Mouse (Mus musculus): ENCODE data around the gene Rnd2. TPM values are rescaled to one million over a fixed set of nuclear protein-coding genes. Genes with fewer than 3 reads are reported as not detected.

Rnd2 gene
- polyA plus RNA-seq, 1 experiment = 3.2 TPM

GRCm38 (mm10) chr11:101477194-101477551, 12.4 kb downstream of the Rnd2 start:
- no peak for DNase-seq (ENCODE audit: low read depth in 1 of 2, low spot score in 2 of 2)
- H3K27me3 ChIP-seq (ENCODE audit: control insufficient read depth, insufficient read depth, low read length) = no peaks in the 10 kb centered on the region
- H3K27ac ChIP-seq (ENCODE audit: insufficient read depth, low read length) = no peak overlapping the region
- TF ChIP-seq POLR2A (IDR thresholded peaks at IDR 0.05; ENCODE audit: low read depth, low read length) (no peak), CTCF (IDR thresholded peaks at IDR 0.05; ENCODE audit: extremely low read depth, insufficient read depth, insufficient read length, insufficient replicate concordance) (no peak)
- WGBS = 61% methylated on average over 4 of the region's 4 CpGs
- H3K4me1 ChIP-seq (ENCODE audit: control insufficient read depth, insufficient read depth, insufficient read length) = no peaks in the 10 kb centered on the region
- H3K4me3 ChIP-seq (ENCODE audit: extremely low read depth, insufficient read depth, insufficient read length) = no peak overlapping the region
- no peaks in the 10 kb centered on the region for H3K36me3 ChIP-seq (ENCODE audit: control insufficient read depth, insufficient read depth, low read length)

GRCm38 (mm10) chr11:101477552-101478211, 12.9 kb downstream of the Rnd2 start:
- no peak for DNase-seq (ENCODE audit: low read depth in 1 of 2, low spot score in 2 of 2)
- Histone ChIP-seq H3K36me3 (ENCODE audit: control insufficient read depth, insufficient read depth, low read length) (no peaks in the 10 kb centered on the region), H3K4me1 (ENCODE audit: control insufficient read depth, insufficient read depth, insufficient read length) (no peaks in the 10 kb centered on the region), H3K27me3 (ENCODE audit: control insufficient read depth, insufficient read depth, low read length) (no peaks in the 10 kb centered on the region), H3K27ac (ENCODE audit: insufficient read depth, low read length) (no peak overlapping the region), H3K4me3 (ENCODE audit: extremely low read depth, insufficient read depth, insufficient read length) (no peak overlapping the region)
- 85% methylated on average over 10 of the region's 10 CpGs for WGBS
- TF ChIP-seq POLR2A (IDR thresholded peaks at IDR 0.05; ENCODE audit: low read depth, low read length) (no peak), CTCF (IDR thresholded peaks at IDR 0.05; ENCODE audit: extremely low read depth, insufficient read depth, insufficient read length, insufficient replicate concordance) (no peak)

DNA sequence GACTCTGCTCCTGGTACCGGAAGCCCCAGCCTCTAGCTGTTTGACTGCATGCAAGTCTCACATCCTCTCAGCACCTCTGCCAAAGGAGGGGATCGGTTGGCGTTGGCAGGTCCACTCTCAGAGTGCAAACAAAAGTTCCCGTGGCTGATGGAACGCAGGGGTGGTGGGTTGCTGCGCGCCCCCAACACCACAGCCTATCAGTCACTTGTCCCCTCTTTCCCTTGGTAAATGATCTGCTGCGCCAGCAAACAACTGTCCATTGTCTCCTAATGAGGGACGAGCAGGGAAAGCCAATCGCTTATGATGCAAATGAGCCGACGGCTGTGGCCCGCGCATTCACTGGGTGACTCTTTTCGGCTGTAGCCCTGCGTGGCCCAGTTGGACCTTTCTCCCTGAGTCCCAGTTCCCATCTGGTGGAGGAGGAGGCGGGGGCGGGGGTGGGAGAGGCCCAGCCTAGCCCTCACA, 14.4 kb downstream of the Rnd2 start:
- H3K4me3 ChIP-seq (ENCODE audit: extremely low read depth, insufficient read depth, insufficient read length) = no peak overlapping the region

DNA sequence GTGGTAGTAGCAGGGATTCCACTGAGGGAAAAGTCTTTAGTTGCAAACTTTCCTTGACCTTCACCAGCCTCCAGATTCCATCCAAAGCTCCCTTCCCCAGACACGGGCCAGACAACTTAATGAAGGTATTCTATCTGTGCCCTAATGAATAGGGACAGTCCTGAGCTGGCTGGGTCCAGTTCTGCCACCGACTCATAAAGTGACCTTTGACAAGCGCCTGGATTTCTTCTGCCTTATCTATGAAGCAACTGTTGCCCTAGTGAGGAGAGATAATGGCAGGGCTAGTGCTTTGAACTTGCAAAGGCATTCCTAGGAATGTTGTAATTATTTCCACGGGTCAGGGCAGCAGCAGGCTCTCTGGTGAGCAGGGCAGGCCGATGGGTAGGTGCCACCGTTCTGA, 16.1 kb downstream of the Rnd2 start:
- no peak overlapping the region for H3K27ac ChIP-seq (ENCODE audit: insufficient read depth, low read length)
- no peaks in the 10 kb centered on the region for H3K4me1 ChIP-seq (ENCODE audit: control insufficient read depth, insufficient read depth, insufficient read length)
- H3K36me3 ChIP-seq (ENCODE audit: control insufficient read depth, insufficient read depth, low read length) = no peaks in the 10 kb centered on the region
- H3K4me3 ChIP-seq (ENCODE audit: extremely low read depth, insufficient read depth, insufficient read length) = no peak overlapping the region
- H3K27me3 ChIP-seq (ENCODE audit: control insufficient read depth, insufficient read depth, low read length) = no peaks in the 10 kb centered on the region
- DNase-seq (ENCODE audit: low read depth in 1 of 2, low spot score in 2 of 2) = no peak
- 76% methylated on average over 6 of the region's 6 CpGs for WGBS
- TF ChIP-seq POLR2A (IDR thresholded peaks at IDR 0.05; ENCODE audit: low read depth, low read length) = no peak
- TF ChIP-seq CTCF (IDR thresholded peaks at IDR 0.05; ENCODE audit: extremely low read depth, insufficient read depth, insufficient read length, insufficient replicate concordance) = no peak

More for the DNA sequence above, 14.4 kb downstream of the Rnd2 start:
- Histone ChIP-seq H3K27me3 (ENCODE audit: control insufficient read depth, insufficient read depth, low read length) (no peaks in the 10 kb centered on the region), H3K4me1 (ENCODE audit: control insufficient read depth, insufficient read depth, insufficient read length) (no peaks in the 10 kb centered on the region), H3K27ac (ENCODE audit: insufficient read depth, low read length) (no peak overlapping the region), H3K36me3 (ENCODE audit: control insufficient read depth, insufficient read depth, low read length) (no peaks in the 10 kb centered on the region)
- WGBS = 61% methylated on average over 18 of the region's 18 CpGs
- DNase-seq (ENCODE audit: low read depth in 1 of 2, low spot score in 2 of 2) = no peak
- TF ChIP-seq CTCF (IDR thresholded peaks at IDR 0.05; ENCODE audit: extremely low read depth, insufficient read depth, insufficient read length, insufficient replicate concordance) (no peak), POLR2A (IDR thresholded peaks at IDR 0.05; ENCODE audit: low read depth, low read length) (no peak)

- no peak overlapping the region for H3K4me3 ChIP-seq (ENCODE audit: extremely low read depth, insufficient read depth, insufficient read length)
- 74% methylated on average over 3 of the region's 3 CpGs for WGBS
- TF ChIP-seq CTCF (IDR thresholded peaks at IDR 0.05; ENCODE audit: extremely low read depth, insufficient read depth, insufficient read length, insufficient replicate concordance) (no peak), POLR2A (IDR thresholded peaks at IDR 0.05; ENCODE audit: low read depth, low read length) (no peak)
- H3K36me3 ChIP-seq (ENCODE audit: control insufficient read depth, insufficient read depth, low read length) = no peaks in the 10 kb centered on the region
- no peaks in the 10 kb centered on the region for H3K4me1 ChIP-seq (ENCODE audit: control insufficient read depth, insufficient read depth, insufficient read length)
- no peak for DNase-seq (ENCODE audit: low read depth in 1 of 2, low spot score in 2 of 2)
- H3K27me3 ChIP-seq (ENCODE audit: control insufficient read depth, insufficient read depth, low read length) = no peaks in the 10 kb centered on the region
- no peak overlapping the region for H3K27ac ChIP-seq (ENCODE audit: insufficient read depth, low read length)
Measured at GRCm38 (mm10) chr11:101483804-101484203, 19.0 kb downstream of the Rnd2 start.

- no peak overlapping the region for H3K27ac ChIP-seq (ENCODE audit: insufficient read depth, low read length)
- H3K4me3 ChIP-seq (ENCODE audit: extremely low read depth, insufficient read depth, insufficient read length) = no peak overlapping the region
- 80% methylated on average over 6 of the region's 6 CpGs for WGBS
- TF ChIP-seq POLR2A (IDR thresholded peaks at IDR 0.05; ENCODE audit: low read depth, low read length) (no peak), CTCF (IDR thresholded peaks at IDR 0.05; ENCODE audit: extremely low read depth, insufficient read depth, insufficient read length, insufficient replicate concordance) (no peak)
- no peak for DNase-seq (ENCODE audit: low read depth in 1 of 2, low spot score in 2 of 2)
- H3K36me3 ChIP-seq (ENCODE audit: control insufficient read depth, insufficient read depth, low read length) = no peaks in the 10 kb centered on the region
- no peaks in the 10 kb centered on the region for H3K27me3 ChIP-seq (ENCODE audit: control insufficient read depth, insufficient read depth, low read length)
- no peaks in the 10 kb centered on the region for H3K4me1 ChIP-seq (ENCODE audit: control insufficient read depth, insufficient read depth, insufficient read length)
Measured at GRCm38 (mm10) chr11:101484245-101484644, 19.4 kb downstream of the Rnd2 start.

GRCm38 (mm10) chr11:101484814-101485213, 20.0 kb downstream of the Rnd2 start:
- 76% methylated on average over 7 of the region's 7 CpGs for WGBS
- DNase-seq (ENCODE audit: low read depth in 1 of 2, low spot score in 2 of 2) = no peak
- Histone ChIP-seq H3K27me3 (ENCODE audit: control insufficient read depth, insufficient read depth, low read length) (no peaks in the 10 kb centered on the region), H3K36me3 (ENCODE audit: control insufficient read depth, insufficient read depth, low read length) (no peaks in the 10 kb centered on the region), H3K4me3 (ENCODE audit: extremely low read depth, insufficient read depth, insufficient read length) (no peak overlapping the region), H3K4me1 (ENCODE audit: control insufficient read depth, insufficient read depth, insufficient read length) (no peaks in the 10 kb centered on the region), H3K27ac (ENCODE audit: insufficient read depth, low read length) (no peak overlapping the region)
- TF ChIP-seq POLR2A (IDR thresholded peaks at IDR 0.05; ENCODE audit: low read depth, low read length) (no peak), CTCF (IDR thresholded peaks at IDR 0.05; ENCODE audit: extremely low read depth, insufficient read depth, insufficient read length, insufficient replicate concordance) (no peak)
